Mouse (Mus musculus) liver, embryonic 14.5 days (tissue): ENCODE measurements around the gene Fpr1. TPM values are rescaled to one million over a fixed set of nuclear protein-coding genes. Genes with fewer than 3 reads are reported as not detected.
A peak's percentile ranks its signal among the peaks of the same experiment; 100 is the strongest.
"Not testable (repeated sequence)": the region's sequence is repeated elsewhere in the genome, so short reads cannot be mapped to it uniquely, and the experiment has no call there.

Experiments used
- ATAC-seq: fragments of 200-750 bp; cut with Nextera tagmentation; 2 replicates; pipeline ENCODE4 v1.8.0; 2017; ENCODE audit warnings: moderate number of reproducible peaks, mild to moderate bottlenecking, moderate library complexity; ENCODE audit not compliant: insufficient read depth
- DNase-seq, 3 experiments: peaks; one replicate each; pipeline ENCODE4 v3.0.0-alpha.2; 2012 to 2013; ENCODE audit warnings: low read depth in 3 of 3, low spot score in 3 of 3
- H3K27ac ChIP-seq: fragments of 300-500 bp; sonication (generic); 2 replicates; pipeline ENCODE4 v1.5.1; 2014; ENCODE audit warnings: moderate library complexity, mild to moderate bottlenecking, control low read depth, inconsistent platforms
- H3K27me3 ChIP-seq: fragments of 300-500 bp; sonication (generic); 2 replicates; pipeline ENCODE4 v1.6.1; 2014; ENCODE audit warnings: mild to moderate bottlenecking, low read length, moderate library complexity; ENCODE audit not compliant: control insufficient read depth, insufficient read depth
- H3K36me3 ChIP-seq: fragments of 300-500 bp; sonication (generic); replicated peaks from 2 replicates; pipeline ENCODE4 v1.6.1; 2014; ENCODE audit warnings: low read depth; ENCODE audit not compliant: control insufficient read depth, insufficient read depth
- H3K4me1 ChIP-seq, 2 experiments: fragments of 200-500 bp in 1 of 2; fragments of 300-500 bp in 1 of 2; sonication (generic) in 1 of 2; replicated peaks; 2 replicates each; pipeline ENCODE4 v1.6.1; 2012 to 2014; ENCODE audit warnings: antibody characterized with exemption in 1 of 2, inconsistent platforms in 1 of 2, low read length in 1 of 2; ENCODE audit not compliant: control insufficient read depth in 2 of 2, insufficient read depth in 2 of 2
- H3K4me2 ChIP-seq: fragments of 300-500 bp; sonication (generic); 2 replicates; pipeline ENCODE4 v1.6.1; 2014; ENCODE audit warnings: low read depth, mild to moderate bottlenecking, control low read depth, moderate library complexity
- H3K4me3 ChIP-seq, 2 experiments: fragments of 200-500 bp in 1 of 2; fragments of 300-500 bp in 1 of 2; sonication (generic) in 1 of 2; 2 replicates each; pipeline ENCODE4 v1.5.1; 2012 to 2014; ENCODE audit warnings: low read depth in 2 of 2, low read length in 2 of 2, mild to moderate bottlenecking in 2 of 2, control low read depth in 1 of 2, inconsistent platforms in 1 of 2, moderate library complexity in 1 of 2; ENCODE audit not compliant: insufficient read depth in 1 of 2
- H3K9ac ChIP-seq: fragments of 300-500 bp; sonication (generic); replicated peaks from 2 replicates; pipeline ENCODE4 v1.6.1; 2014; ENCODE audit warnings: mild to moderate bottlenecking, control low read depth, moderate library complexity
- H3K9me3 ChIP-seq: fragments of 300-500 bp; sonication (generic); 2 replicates; pipeline ENCODE4 v1.6.1; 2016; ENCODE audit warnings: low read length, mixed read lengths; ENCODE audit not compliant: control insufficient read depth
- CTCF ChIP-seq: IDR thresholded peaks from 2 replicates; pipeline ENCODE4 v1.5.1; 2016; ENCODE audit warnings: antibody characterized with exemption, low read depth, control low read depth
- EP300 ChIP-seq: IDR thresholded peaks from 2 replicates; pipeline ENCODE4 v1.6.1; 2016; ENCODE audit warnings: antibody characterized with exemption, low read depth
- WGBS: fragments of 180-500 bp; shearing (Covaris S2); extraction: QIAGEN DNeasy Blood & Tissue Kit; methylation state at CpG from one replicate; pipeline ENCODE4 v1.1.7; 2014; ENCODE audit not compliant: insufficient replicate concordance; 5-methylcytosine and 5-hydroxymethylcytosine counted together
- polyA plus RNA-seq, 2 experiments: library from polyadenylated mRNA; depleted of rRNA in 1 of 2; stranded (reverse) in 1 of 2; unstranded in 1 of 2; fragments of >200 nt; fragmentation: Nextera tagmentation in 1 of 2; extraction: Ambion mirVana in 1 of 2; gene quantifications; 2 replicates each; pipeline versions ENCODE4 v1.2.1 to v1.2.3; 2012 to 2014

The Fpr1 gene
- 2.1 and 2.3 TPM in 2 replicates for polyA plus RNA-seq (2012; rRNA removed)
- 2.7 and 3.2 TPM in 2 replicates for polyA plus RNA-seq (2014; fragmentation: Nextera tagmentation; extraction: Ambion mirVana)

DNA sequence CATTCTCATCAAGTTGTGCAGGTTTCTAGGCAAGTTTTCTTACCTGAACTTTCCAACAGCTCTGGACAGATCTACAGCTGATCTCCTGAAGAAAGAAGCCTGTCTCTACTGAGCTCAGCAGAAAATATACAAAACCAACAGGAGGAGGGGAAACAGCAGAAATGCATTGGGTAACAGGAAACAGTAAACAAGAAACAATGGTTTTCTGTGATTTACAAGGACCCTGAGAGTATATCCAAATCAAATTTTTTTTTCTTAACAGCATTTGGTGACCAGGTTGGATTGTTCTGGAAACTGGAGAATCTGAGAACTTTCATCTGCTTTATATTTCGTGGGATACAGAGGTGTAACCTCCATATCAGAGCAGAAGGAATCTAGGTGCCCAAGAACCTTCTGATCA lies at the start of gene Fpr1:
Fpr1 (minus strand) TSS at position 101 of the 400 bp plus-strand sequence.
- no peak for ATAC-seq
- Histone ChIP-seq H3K9ac (no peak within 1 kb of the TSS), H3K4me2 (no peak within 1 kb of the TSS), H3K27ac (no peak within 1 kb of the TSS), H3K36me3 (no peaks in the 10 kb centered on the region), H3K4me3 (no peak within 1 kb of the TSS), H3K9me3 (no peaks in the 10 kb centered on the region), H3K27me3 (no peaks in the 10 kb centered on the region), H3K4me1 (no peaks in the 10 kb centered on the region)
- DNase-seq = no peak
- 23% methylated on average over 1 of the region's 1 CpGs for WGBS
- TF ChIP-seq CTCF = no peak
- TF ChIP-seq EP300 = no peak

DNA sequence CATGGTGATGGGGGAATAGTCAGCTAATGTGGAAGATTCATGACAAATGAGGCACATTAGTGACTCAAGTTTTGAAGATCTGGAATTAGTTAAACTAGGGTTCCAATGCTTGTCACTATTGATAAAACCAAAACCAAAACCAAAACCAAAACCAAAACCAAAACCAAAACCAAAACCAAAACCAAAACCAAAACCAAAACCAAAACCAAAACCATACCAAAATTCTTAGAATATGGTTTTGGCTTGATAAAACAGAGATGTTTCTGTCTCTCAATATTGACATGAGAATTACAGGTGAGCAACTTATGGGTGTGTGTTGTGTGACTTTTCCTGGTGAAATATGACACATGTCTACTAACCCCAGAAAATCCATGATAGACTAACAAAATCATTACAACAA lies 34.0 kb upstream of the Fpr1 start:
- no peaks in the 10 kb centered on the region for H3K27me3 ChIP-seq
- H3K27ac ChIP-seq = no peak overlapping the region
- no peaks in the 10 kb centered on the region for H3K4me1 ChIP-seq
- H3K9ac ChIP-seq = no peak overlapping the region
- H3K4me3 ChIP-seq = no peak overlapping the region
- H3K9me3 ChIP-seq = no peaks in the 10 kb centered on the region
- ATAC-seq = no peak
- no peak for DNase-seq
- no peak overlapping the region for H3K4me2 ChIP-seq
- no peak for TF ChIP-seq EP300
- TF ChIP-seq CTCF = no peak
- no peaks in the 10 kb centered on the region for H3K36me3 ChIP-seq

DNA sequence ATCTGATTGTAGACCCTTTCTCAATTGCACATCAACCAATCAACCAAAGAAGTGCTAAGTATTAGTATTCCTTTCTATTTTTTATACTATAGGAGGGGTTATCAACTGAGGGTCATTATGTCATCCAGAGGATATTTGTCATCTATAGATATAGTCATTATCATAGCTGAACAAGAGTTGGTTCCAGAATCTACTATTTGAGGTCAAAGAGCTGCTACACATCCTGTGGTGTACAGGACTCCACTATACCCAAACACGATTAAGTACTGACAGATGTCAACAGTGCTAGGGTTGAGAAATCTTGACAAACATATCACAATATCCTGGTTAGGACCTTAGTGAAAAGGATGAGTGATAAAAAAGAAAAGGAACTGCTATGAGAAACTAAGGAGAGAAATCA lies 33.6 kb upstream of the Fpr1 start:
- Histone ChIP-seq H3K36me3 (no peaks in the 10 kb centered on the region), H3K4me1 (no peaks in the 10 kb centered on the region), H3K27ac (no peak overlapping the region), H3K9me3 (no peaks in the 10 kb centered on the region), H3K4me2 (no peak overlapping the region), H3K4me3 (no peak overlapping the region), H3K27me3 (no peaks in the 10 kb centered on the region), H3K9ac (no peak overlapping the region)
- no peak for DNase-seq
- no peak for TF ChIP-seq EP300
- no peak for TF ChIP-seq CTCF
- no peak for ATAC-seq
- 57% methylated on average over 1 of the region's 1 CpGs for WGBS

DNA sequence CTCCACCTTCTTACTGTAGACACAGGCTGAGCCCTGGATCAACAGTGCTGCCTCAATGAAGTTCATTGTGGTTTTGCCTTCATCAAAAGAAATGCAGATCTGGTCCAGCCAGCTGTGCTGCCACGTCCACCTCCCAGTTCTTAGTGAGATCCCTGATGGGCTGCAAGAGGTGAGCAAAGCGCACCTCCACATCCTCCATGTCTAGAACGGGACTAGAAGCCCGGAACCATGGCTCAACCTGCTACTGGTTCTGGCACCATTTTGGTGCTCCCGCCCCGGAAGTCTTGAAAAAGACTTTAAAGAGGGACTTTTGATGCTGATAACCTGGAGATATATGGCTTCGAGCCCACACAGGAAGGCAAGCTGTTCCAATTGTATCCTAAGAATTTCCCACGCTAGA lies 28.9 kb upstream of the Fpr1 start:
- not testable (repeated sequence) for H3K9me3 ChIP-seq, H3K27ac ChIP-seq, H3K9ac ChIP-seq, H3K36me3 ChIP-seq, ATAC-seq, H3K4me2 ChIP-seq, DNase-seq, H3K4me1 ChIP-seq, H3K27me3 ChIP-seq, H3K4me3 ChIP-seq
- WGBS = 67% methylated on average over 8 of the region's 8 CpGs

DNA sequence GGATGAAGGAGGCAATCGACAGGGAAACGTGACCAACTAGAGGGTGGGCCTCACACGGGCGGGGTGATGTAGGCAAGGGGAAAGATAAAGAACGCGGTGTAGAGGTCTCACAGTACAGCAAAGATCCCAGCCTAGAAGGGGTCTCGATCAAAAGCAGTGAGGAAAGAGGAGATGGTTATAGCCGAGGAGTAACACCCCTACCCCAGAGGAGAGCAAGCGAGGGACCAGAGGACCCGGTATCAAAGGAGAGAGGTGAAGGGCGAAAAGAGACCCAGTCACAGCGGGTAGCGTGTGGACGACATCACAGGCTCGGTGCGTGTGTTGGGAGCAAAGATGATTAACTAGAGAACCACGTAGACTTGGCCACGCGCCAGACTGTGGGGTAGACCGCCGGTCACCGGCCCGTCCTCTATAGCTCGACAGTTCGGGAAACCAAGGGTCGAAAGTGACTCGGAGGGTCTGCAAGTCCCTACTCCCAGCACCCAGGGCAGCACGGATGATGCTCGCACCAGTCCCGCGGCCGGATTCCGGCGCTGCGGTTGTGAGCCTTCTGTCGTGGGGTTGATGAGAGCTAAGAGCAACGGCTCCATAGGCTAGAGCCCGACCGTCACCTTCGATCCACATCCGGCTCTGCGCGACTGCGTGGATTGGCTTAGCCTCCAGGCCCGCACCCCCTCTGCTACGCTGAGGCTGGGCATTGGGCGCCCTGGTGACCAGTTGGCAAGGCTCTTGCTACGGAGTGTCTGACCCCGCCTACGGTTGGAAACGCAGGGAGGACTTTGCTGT lies 26.1 kb upstream of the Fpr1 start:
- TF ChIP-seq CTCF = no peak
- TF ChIP-seq EP300 = no peak
- Histone ChIP-seq H3K9ac (no peak overlapping the region), H3K4me2 (peak overlapping the region; percentile 45), H3K4me1 (no peaks in the 10 kb centered on the region), H3K27ac (no peak overlapping the region), H3K27me3 (no peaks in the 10 kb centered on the region), H3K9me3 (no peaks in the 10 kb centered on the region), H3K4me3 (peak overlapping the region; percentile 25 to 29; a peak in 3 of 4 replicates), H3K36me3 (no peaks in the 10 kb centered on the region)
- WGBS = 16% methylated on average over 51 of the region's 51 CpGs
- ATAC-seq (peak; percentile 80), DNase-seq (peak in 1 of 3 experiments; percentile 7)
